19 mouse cellular contexts compared by ENCODE assay signal in the genomic region with DNA sequence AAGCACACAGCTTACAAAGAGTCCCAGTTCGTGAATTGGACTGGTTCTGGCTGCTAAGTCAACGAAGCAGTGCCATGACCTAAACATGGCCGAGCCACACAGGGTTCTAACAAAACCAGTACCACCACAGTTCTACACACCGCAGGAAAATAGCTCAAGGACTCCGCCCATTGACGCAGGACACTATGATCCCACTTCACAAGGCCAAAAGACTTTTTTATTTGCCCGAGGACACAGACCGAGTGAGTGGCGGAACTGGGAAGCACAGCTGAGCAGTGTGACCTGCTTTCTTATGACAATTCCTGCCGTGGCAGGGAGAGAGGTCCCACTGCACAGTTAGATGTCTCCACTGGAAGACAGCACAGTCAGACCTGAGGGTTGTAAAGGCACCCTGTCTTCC. TPM values are rescaled to one million over a fixed set of nuclear protein-coding genes. Genes with fewer than 3 reads are reported as not detected.
A peak's percentile ranks its signal among the peaks of the same experiment; 100 is the strongest.
DNase-seq lines count a peak whose midpoint lies in the region; TF ChIP-seq lines count a peak whose summit lies in the region.
"Had no signal": no experiment of that assay in that cellular context is flagged by ENCODE, and none has a peak within 500 bp of the region (broad histone marks: within the 10 kb centered on the region; RNA-seq: fewer than 3 reads in every experiment).

No protein-coding gene starts in this region.

- no peak for TF ChIP-seq CTCF in E14TG2a.4 (conservative IDR thresholded peaks at IDR 0.05; ENCODE audit: low read length)

- peak overlapping the region; percentile 48; the same call in 1 of the 2 replicates for H3K4me3 ChIP-seq in E14TG2a.4 (replicated peaks; ENCODE audit: low read length)
- H3K4me3 ChIP-seq: forebrain, embryonic 10.5 days; forebrain, embryonic 13.5 days; gastrocnemius, adult 2 months; hindbrain, embryonic 10.5 days had no signal

- H3K4me1 ChIP-seq in E14TG2a.4 (replicated peaks; ENCODE audit: low read depth, low read length) = peaks cover 32% of the 10 kb centered on the region
- H3K4me1 ChIP-seq: forebrain, embryonic 13.5 days had no signal

- intact Hi-C loops in heart, postnatal 10 days (cut with DNase I) = no loop called here

- H3K9me3 ChIP-seq in E14TG2a.4 (ENCODE audit: low read length) = no peaks in the 10 kb centered on the region
- H3K9me3 ChIP-seq: forebrain, embryonic 10.5 days; forebrain, embryonic 13.5 days; hindbrain, embryonic 10.5 days had no signal

- peaks cover 6% of the 10 kb centered on the region; the same call in 1 of the 2 replicates for H3K27me3 ChIP-seq in E14TG2a.4 (ENCODE audit: insufficient read depth, low read length)
- H3K27me3 ChIP-seq: CH12.LX; forebrain, embryonic 13.5 days had no signal

- DNase-seq in adrenal gland, adult 2 months = peak; percentile 28
- no peak for DNase-seq in adrenal gland, postnatal 4 days (ENCODE audit: low spot score in 2 of 2)
- DNase-seq in ZHBTc4 (ENCODE audit: low read depth, low spot score) = peak; percentile 4
- no peak for DNase-seq in heart, postnatal 10 days
- no peak for DNase-seq in cerebellum, adult 11 months
- DNase-seq: B cell, adult 2 months; cerebellum, adult 18-20 months; cerebellum, adult 9-10 months; forebrain, postnatal 0 days; gastrocnemius, adult 2 months; gastrocnemius, postnatal 14 days; heart, adult 11 months; heart, postnatal 36 days; kidney, adult 2 months had no signal

- H3K36me3 ChIP-seq in E14TG2a.4 (ENCODE audit: insufficient read depth, low read length) = no peaks in the 10 kb centered on the region
- H3K36me3 ChIP-seq: forebrain, embryonic 10.5 days; hindbrain, embryonic 10.5 days had no signal

RNA-seq across cellular contexts. Expression of a gene that starts 23.5 kb away (rescaled TPM):
- total RNA-seq in adrenal gland, adult 2 months (2021) = 1 to 10 TPM in 1 of 2 experiments, under 1 TPM in 1; 0.72 to 1.3 TPM
- 3.4 and 3.9 TPM in 2 replicates for polyA plus RNA-seq in adrenal gland, adult 2 months (2012; rRNA removed)
- 1 to 10 TPM; 5.5 to 8.2 TPM for total RNA-seq in adrenal gland, postnatal 4 days (2021)
- total RNA-seq in heart, postnatal 10 days (2021) = 1 to 10 TPM; 1.0 to 1.3 TPM

RNA-seq across cellular contexts. Expression of a gene that starts 50.9 kb away (rescaled TPM):
- 10 to 100 TPM; 55.9 to 68.2 TPM for total RNA-seq in adrenal gland, adult 2 months (2021)
- polyA plus RNA-seq in adrenal gland, adult 2 months (2012; rRNA removed) = 2.2 and 3.7 TPM in 2 replicates
- 10 to 100 TPM; 63.7 to 64.2 TPM for total RNA-seq in adrenal gland, postnatal 4 days (2021)
- total RNA-seq in heart, postnatal 10 days (2021) = 10 to 100 TPM; 37.5 to 38.9 TPM

Comparison
In these comparisons a context has a peak if more than half of its experiments do, and no peak if none do; other contexts are left out.
1. DNase-seq: peak in adrenal gland, adult 2 months (single experiment) and ZHBTc4 (single experiment); none in adrenal gland, postnatal 4 days (0 of 2), heart, postnatal 10 days (0 of 2) and cerebellum, adult 11 months (single experiment).